Mouse (Mus musculus): Measurements from ENCODE around the gene Pitpnm3. TPM values are rescaled to one million over a fixed set of nuclear protein-coding genes. Genes with fewer than 3 reads are reported as not detected.

Pitpnm3 gene
- polyA plus RNA-seq, 1 experiment from 2014 or later, result 0.07 TPM

- Histone ChIP-seq H3K4me3 (ENCODE audit: low read depth, low read length) (no peak overlapping the region), H3K9me3 (replicated peaks; ENCODE audit: control insufficient read depth, low read length) (no peaks in the 10 kb centered on the region), H3K4me2 (no peak overlapping the region), H3K9ac (ENCODE audit: low read depth, low read length) (no peak overlapping the region), H3K27me3 (ENCODE audit: control insufficient read depth, insufficient read depth, low read length) (peaks cover 3% of the 10 kb centered on the region), H3K4me1 (ENCODE audit: control insufficient read depth, insufficient read depth, low read length) (no peaks in the 10 kb centered on the region), H3K27ac (ENCODE audit: low read depth, low read length) (no peak overlapping the region), H3K36me3 (ENCODE audit: control insufficient read depth, insufficient read depth, low read length) (no peaks in the 10 kb centered on the region)
- WGBS (ENCODE audit: insufficient replicate concordance), result 54% methylated on average over 13 of the region's 13 CpGs
- ATAC-seq (replicated peaks; ENCODE audit: insufficient number of reproducible peaks, low FRiP score, low TSS enrichment), result no peak
These were observed 61.3 kb downstream of the Pitpnm3 start for GRCm38 (mm10) chr11:72074230-72074629.

GRCm38 (mm10) chr11:72072331-72072905, 63.2 kb downstream of the Pitpnm3 start:
- no peaks in the 10 kb centered on the region for H3K36me3 ChIP-seq (ENCODE audit: control insufficient read depth, insufficient read depth, low read length)

GRCm38 (mm10) chr11:72070733-72071132, 64.8 kb downstream of the Pitpnm3 start:
- WGBS (ENCODE audit: insufficient replicate concordance), result 83% methylated on average over 9 of the region's 9 CpGs
- no peak overlapping the region for H3K4me2 ChIP-seq
- no peaks in the 10 kb centered on the region for H3K36me3 ChIP-seq (ENCODE audit: control insufficient read depth, insufficient read depth, low read length)
- H3K4me3 ChIP-seq (ENCODE audit: low read depth, low read length), result no peak overlapping the region
- ATAC-seq (replicated peaks; ENCODE audit: insufficient number of reproducible peaks, low FRiP score, low TSS enrichment), result no peak
- H3K27me3 ChIP-seq (ENCODE audit: control insufficient read depth, insufficient read depth, low read length), result peaks cover 3% of the 10 kb centered on the region; the same call in 1 of the 2 replicates
- H3K9me3 ChIP-seq (replicated peaks; ENCODE audit: control insufficient read depth, low read length), result no peaks in the 10 kb centered on the region
- H3K27ac ChIP-seq (ENCODE audit: low read depth, low read length), result no peak overlapping the region
- no peaks in the 10 kb centered on the region for H3K4me1 ChIP-seq (ENCODE audit: control insufficient read depth, insufficient read depth, low read length)
- no peak overlapping the region for H3K9ac ChIP-seq (ENCODE audit: low read depth, low read length)

More at GRCm38 (mm10) chr11:72072331-72072905, 63.2 kb downstream of the Pitpnm3 start:
- Histone ChIP-seq H3K4me2 (no peak overlapping the region), H3K27ac (ENCODE audit: low read depth, low read length) (no peak overlapping the region), H3K9me3 (replicated peaks; ENCODE audit: control insufficient read depth, low read length) (no peaks in the 10 kb centered on the region), H3K4me1 (ENCODE audit: control insufficient read depth, insufficient read depth, low read length) (no peaks in the 10 kb centered on the region), H3K9ac (ENCODE audit: low read depth, low read length) (no peak overlapping the region), H3K4me3 (ENCODE audit: low read depth, low read length) (no peak overlapping the region), H3K27me3 (ENCODE audit: control insufficient read depth, insufficient read depth, low read length) (peaks cover 3% of the 10 kb centered on the region)
- no peak for ATAC-seq (replicated peaks; ENCODE audit: insufficient number of reproducible peaks, low FRiP score, low TSS enrichment)
- WGBS (ENCODE audit: insufficient replicate concordance), result 45% methylated on average over 6 of the region's 6 CpGs

GRCm38 (mm10) chr11:72068026-72068425, 67.6 kb downstream of the Pitpnm3 start:
- no peak overlapping the region for H3K27ac ChIP-seq (ENCODE audit: low read depth, low read length)
- H3K9ac ChIP-seq (ENCODE audit: low read depth, low read length), result no peak overlapping the region
- H3K36me3 ChIP-seq (ENCODE audit: control insufficient read depth, insufficient read depth, low read length), result no peaks in the 10 kb centered on the region
- WGBS (ENCODE audit: insufficient replicate concordance), result 76% methylated on average over 7 of the region's 7 CpGs
- H3K4me2 ChIP-seq, result no peak overlapping the region
- H3K9me3 ChIP-seq (replicated peaks; ENCODE audit: control insufficient read depth, low read length), result peaks cover 18% of the 10 kb centered on the region
- no peaks in the 10 kb centered on the region for H3K27me3 ChIP-seq (ENCODE audit: control insufficient read depth, insufficient read depth, low read length)
- no peak overlapping the region for H3K4me3 ChIP-seq (ENCODE audit: low read depth, low read length)
- H3K4me1 ChIP-seq (ENCODE audit: control insufficient read depth, insufficient read depth, low read length), result no peaks in the 10 kb centered on the region
- ATAC-seq (replicated peaks; ENCODE audit: insufficient number of reproducible peaks, low FRiP score, low TSS enrichment), result no peak

GRCm38 (mm10) chr11:72067326-72067725, 68.3 kb downstream of the Pitpnm3 start:
- Histone ChIP-seq H3K9ac (ENCODE audit: low read depth, low read length) (no peak overlapping the region), H3K27ac (ENCODE audit: low read depth, low read length) (no peak overlapping the region), H3K27me3 (ENCODE audit: control insufficient read depth, insufficient read depth, low read length) (no peaks in the 10 kb centered on the region), H3K9me3 (replicated peaks; ENCODE audit: control insufficient read depth, low read length) (peaks cover 18% of the 10 kb centered on the region), H3K4me1 (ENCODE audit: control insufficient read depth, insufficient read depth, low read length) (no peaks in the 10 kb centered on the region), H3K36me3 (ENCODE audit: control insufficient read depth, insufficient read depth, low read length) (no peaks in the 10 kb centered on the region), H3K4me2 (no peak overlapping the region), H3K4me3 (ENCODE audit: low read depth, low read length) (no peak overlapping the region)
- WGBS (ENCODE audit: insufficient replicate concordance), result 77% methylated on average over 5 of the region's 5 CpGs
- ATAC-seq (replicated peaks; ENCODE audit: insufficient number of reproducible peaks, low FRiP score, low TSS enrichment), result no peak

- H3K36me3 ChIP-seq (ENCODE audit: control insufficient read depth, insufficient read depth, low read length), result no peaks in the 10 kb centered on the region
- H3K4me1 ChIP-seq (ENCODE audit: control insufficient read depth, insufficient read depth, low read length), result no peaks in the 10 kb centered on the region
- H3K9me3 ChIP-seq (replicated peaks; ENCODE audit: control insufficient read depth, low read length), result peaks cover 18% of the 10 kb centered on the region
- ATAC-seq (replicated peaks; ENCODE audit: insufficient number of reproducible peaks, low FRiP score, low TSS enrichment), result no peak
- H3K27me3 ChIP-seq (ENCODE audit: control insufficient read depth, insufficient read depth, low read length), result no peaks in the 10 kb centered on the region
- no peak overlapping the region for H3K4me2 ChIP-seq
- H3K9ac ChIP-seq (ENCODE audit: low read depth, low read length), result no peak overlapping the region
- no peak overlapping the region for H3K4me3 ChIP-seq (ENCODE audit: low read depth, low read length)
- H3K27ac ChIP-seq (ENCODE audit: low read depth, low read length), result no peak overlapping the region
- WGBS (ENCODE audit: insufficient replicate concordance), result 41% methylated on average over 6 of the region's 6 CpGs
These were observed 69.2 kb downstream of the Pitpnm3 start for GRCm38 (mm10) chr11:72066330-72066729.

GRCm38 (mm10) chr11:72065103-72065502, 70.5 kb downstream of the Pitpnm3 start:
- Histone ChIP-seq H3K4me1 (ENCODE audit: control insufficient read depth, insufficient read depth, low read length) (no peaks in the 10 kb centered on the region), H3K36me3 (ENCODE audit: control insufficient read depth, insufficient read depth, low read length) (no peaks in the 10 kb centered on the region), H3K9me3 (replicated peaks; ENCODE audit: control insufficient read depth, low read length) (peaks cover 18% of the 10 kb centered on the region), H3K27ac (ENCODE audit: low read depth, low read length) (no peak overlapping the region), H3K4me3 (ENCODE audit: low read depth, low read length) (no peak overlapping the region), H3K9ac (ENCODE audit: low read depth, low read length) (no peak overlapping the region), H3K4me2 (no peak overlapping the region), H3K27me3 (ENCODE audit: control insufficient read depth, insufficient read depth, low read length) (no peaks in the 10 kb centered on the region)
- no peak for ATAC-seq (replicated peaks; ENCODE audit: insufficient number of reproducible peaks, low FRiP score, low TSS enrichment)
- WGBS (ENCODE audit: insufficient replicate concordance), result 82% methylated on average over 8 of the region's 8 CpGs

GRCm38 (mm10) chr11:72064414-72064813, 71.2 kb downstream of the Pitpnm3 start:
- H3K4me3 ChIP-seq (ENCODE audit: low read depth, low read length), result no peak overlapping the region
- no peak overlapping the region for H3K9ac ChIP-seq (ENCODE audit: low read depth, low read length)
- H3K4me1 ChIP-seq (ENCODE audit: control insufficient read depth, insufficient read depth, low read length), result no peaks in the 10 kb centered on the region
- no peaks in the 10 kb centered on the region for H3K36me3 ChIP-seq (ENCODE audit: control insufficient read depth, insufficient read depth, low read length)
- H3K9me3 ChIP-seq (replicated peaks; ENCODE audit: control insufficient read depth, low read length), result peaks cover 18% of the 10 kb centered on the region
- H3K27ac ChIP-seq (ENCODE audit: low read depth, low read length), result no peak overlapping the region
- WGBS (ENCODE audit: insufficient replicate concordance), result 62% methylated on average over 6 of the region's 6 CpGs
- ATAC-seq (replicated peaks; ENCODE audit: insufficient number of reproducible peaks, low FRiP score, low TSS enrichment), result no peak
- H3K27me3 ChIP-seq (ENCODE audit: control insufficient read depth, insufficient read depth, low read length), result no peaks in the 10 kb centered on the region
- no peak overlapping the region for H3K4me2 ChIP-seq

GRCm38 (mm10) chr11:72061093-72061620, 74.4 kb downstream of the Pitpnm3 start:
- no peaks in the 10 kb centered on the region for H3K27me3 ChIP-seq (ENCODE audit: control insufficient read depth, insufficient read depth, low read length)
- ATAC-seq (replicated peaks; ENCODE audit: insufficient number of reproducible peaks, low FRiP score, low TSS enrichment), result no peak
- H3K27ac ChIP-seq (ENCODE audit: low read depth, low read length), result no peak overlapping the region

More at GRCm38 (mm10) chr11:72061093-72061620, 74.4 kb downstream of the Pitpnm3 start:
- Histone ChIP-seq H3K36me3 (ENCODE audit: control insufficient read depth, insufficient read depth, low read length) (no peaks in the 10 kb centered on the region), H3K4me2 (no peak overlapping the region), H3K9me3 (replicated peaks; ENCODE audit: control insufficient read depth, low read length) (peaks cover 18% of the 10 kb centered on the region), H3K4me3 (ENCODE audit: low read depth, low read length) (no peak overlapping the region), H3K4me1 (ENCODE audit: control insufficient read depth, insufficient read depth, low read length) (no peaks in the 10 kb centered on the region), H3K9ac (ENCODE audit: low read depth, low read length) (no peak overlapping the region)
- WGBS (ENCODE audit: insufficient replicate concordance), result 64% methylated on average over 13 of the region's 13 CpGs
